Mouse (Mus musculus): ENCODE data around the gene Fam122b.
"Not testable (repeated sequence)": the region's sequence is repeated elsewhere in the genome, so short reads cannot be mapped to it uniquely, and the experiment has no call there.

- TF ChIP-seq CTCF (IDR thresholded peaks at IDR 0.05; ENCODE audit: borderline replicate concordance, control insufficient read depth, extremely low read depth, insufficient read depth, low read length, poor library complexity); POLR2A (IDR thresholded peaks at IDR 0.05; ENCODE audit: control insufficient read depth, extremely low read depth, insufficient read depth, low read length, poor library complexity): not testable (repeated sequence)
Measured at GRCm38 (mm10) chrX:53271628-53272027, 2.0 kb upstream of the Fam122b start.

Measured in thymus, adult 2 months (tissue).